Mouse (Mus musculus): ENCODE data around the gene Itih3. TPM values are rescaled to one million over a fixed set of nuclear protein-coding genes. Genes with fewer than 3 reads are reported as not detected.
A peak's percentile ranks its signal among the peaks of the same experiment; 100 is the strongest.

The Itih3 gene
- polyA plus RNA-seq, 1 experiment = 0.56 TPM

DNA sequence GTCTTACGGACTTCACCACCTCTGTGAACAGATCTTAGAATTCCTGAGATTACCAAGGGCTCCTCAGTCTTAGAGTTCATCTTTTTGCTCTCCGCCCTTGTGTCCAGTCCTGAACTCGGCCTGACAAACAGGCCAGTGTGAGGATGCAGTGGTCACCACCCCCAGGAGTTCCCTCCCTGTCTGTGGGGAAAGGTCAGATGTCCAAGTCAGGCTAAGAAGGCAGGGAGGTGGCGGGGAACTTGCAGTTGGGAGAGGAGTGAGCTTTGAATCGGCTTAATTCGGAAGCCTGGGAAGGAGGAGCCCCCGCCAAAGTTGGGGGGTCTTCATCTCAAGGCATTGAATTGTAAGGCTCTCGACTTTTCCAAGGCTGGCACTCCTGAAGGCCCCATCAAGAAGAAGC, 43.3 kb downstream of the Itih3 start:
- TF ChIP-seq CTCF (conservative IDR thresholded peaks at IDR 0.05; ENCODE audit: insufficient read depth, insufficient read length, low read depth, low read length) (no peak), POLR2A (IDR thresholded peaks at IDR 0.05; ENCODE audit: low read depth, low read length) (no peak)
- no peak for DNase-seq
- WGBS = 63% methylated on average over 8 of the region's 8 CpGs
- Histone ChIP-seq H3K4me3 (ENCODE audit: insufficient read depth, low read depth, low read length) (no peak overlapping the region), H3K4me1 (ENCODE audit: control insufficient read depth, insufficient read depth, low read length) (0 out of 2 replicates have a peak, but pooled peaks cover 7% of the 10 kb centered on the region), H3K36me3 (ENCODE audit: control insufficient read depth, insufficient read depth, low read length) (no peaks in the 10 kb centered on the region), H3K27ac (ENCODE audit: insufficient read depth, low read depth, low read length) (no peak overlapping the region), H3K27me3 (replicated peaks; ENCODE audit: control insufficient read depth, insufficient read depth, low read length) (no peaks in the 10 kb centered on the region)

DNA sequence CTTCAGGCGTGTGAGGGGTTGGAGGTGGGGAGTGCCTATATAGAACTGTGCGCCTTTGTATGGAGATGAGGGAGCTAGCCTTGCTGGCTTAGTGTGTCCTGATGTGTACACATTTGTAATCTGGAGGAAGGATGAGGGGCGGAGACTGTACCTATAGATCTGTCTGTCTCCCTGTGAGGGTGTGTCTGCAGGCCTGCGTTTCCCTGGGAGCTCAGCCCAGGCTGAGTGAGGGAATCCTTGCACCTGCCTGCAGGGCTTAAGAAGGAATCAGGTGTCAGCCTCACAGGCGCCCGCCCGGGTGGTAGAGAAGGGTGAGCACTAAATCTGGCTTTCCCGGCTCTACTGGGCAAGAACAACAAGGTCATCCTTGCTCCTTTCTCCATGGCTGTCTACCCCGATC, 43.8 kb downstream of the Itih3 start:
- no peak overlapping the region for H3K27ac ChIP-seq (ENCODE audit: insufficient read depth, low read depth, low read length)
- no peak overlapping the region; the same call in 1 of the 2 replicates for H3K4me3 ChIP-seq (ENCODE audit: insufficient read depth, low read depth, low read length)
- no peaks in the 10 kb centered on the region for H3K27me3 ChIP-seq (replicated peaks; ENCODE audit: control insufficient read depth, insufficient read depth, low read length)
- 71% methylated on average over 9 of the region's 9 CpGs for WGBS
- no peak for DNase-seq
- H3K4me1 ChIP-seq (ENCODE audit: control insufficient read depth, insufficient read depth, low read length) = 0 out of 2 replicates have a peak, but pooled peaks cover 8% of the 10 kb centered on the region
- no peak for TF ChIP-seq POLR2A (IDR thresholded peaks at IDR 0.05; ENCODE audit: low read depth, low read length)
- no peak for TF ChIP-seq CTCF (conservative IDR thresholded peaks at IDR 0.05; ENCODE audit: insufficient read depth, insufficient read length, low read depth, low read length)
- H3K36me3 ChIP-seq (ENCODE audit: control insufficient read depth, insufficient read depth, low read length) = no peaks in the 10 kb centered on the region

DNA sequence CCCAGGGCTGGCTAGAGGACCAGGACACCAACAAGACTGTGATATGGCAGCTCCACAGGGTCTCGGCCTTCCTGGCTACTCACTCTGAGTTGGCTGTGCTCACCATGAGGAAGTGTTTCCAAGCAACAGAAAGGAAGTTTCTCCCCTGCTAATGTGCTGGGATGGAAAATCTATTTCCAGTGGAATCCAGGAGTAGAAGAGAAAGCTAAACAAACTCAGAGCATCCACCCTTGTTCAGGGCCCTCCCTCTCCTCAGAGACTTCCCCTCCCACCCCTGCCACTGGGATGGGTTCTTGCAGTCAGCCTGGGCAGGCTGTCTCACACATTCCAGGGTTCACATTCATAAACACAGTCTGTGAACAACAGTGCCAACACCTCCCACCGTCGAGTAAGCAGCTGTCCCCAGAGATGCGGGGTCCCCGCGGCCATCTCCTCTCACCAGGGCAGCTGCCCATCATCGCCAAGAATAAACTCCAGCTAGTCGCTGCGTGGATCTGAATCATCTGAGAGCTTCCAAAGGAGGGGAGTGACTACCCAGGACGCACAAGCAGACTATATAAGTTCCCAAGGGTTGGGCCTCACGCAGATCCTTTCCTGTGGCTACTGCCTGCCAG, 44.5 kb downstream of the Itih3 start, which contains the start of gene Mustn1:
TSS of gene Mustn1 (plus strand) at position 243 of the 614 bp plus-strand sequence.
- Histone ChIP-seq H3K27ac (ENCODE audit: insufficient read depth, low read depth, low read length) (0 out of 2 replicates have a peak within 1 kb of the TSS, but pooled peaks have one; percentile 6), H3K36me3 (ENCODE audit: control insufficient read depth, insufficient read depth, low read length) (no peaks in the 10 kb centered on the region), H3K4me3 (ENCODE audit: insufficient read depth, low read depth, low read length) (no peak within 1 kb of the TSS; the same call in 1 of the 2 replicates), H3K4me1 (ENCODE audit: control insufficient read depth, insufficient read depth, low read length) (0 out of 2 replicates have a peak, but pooled peaks cover 8% of the 10 kb centered on the region), H3K27me3 (replicated peaks; ENCODE audit: control insufficient read depth, insufficient read depth, low read length) (no peaks in the 10 kb centered on the region)
- peak; percentile 35 for DNase-seq
- 59% methylated on average over 11 of the region's 11 CpGs for WGBS
- TF ChIP-seq POLR2A (IDR thresholded peaks at IDR 0.05; ENCODE audit: low read depth, low read length) (no peak), CTCF (conservative IDR thresholded peaks at IDR 0.05; ENCODE audit: insufficient read depth, insufficient read length, low read depth, low read length) (no peak)

- Histone ChIP-seq H3K27ac (ENCODE audit: insufficient read depth, low read depth, low read length) (no peak overlapping the region), H3K36me3 (ENCODE audit: control insufficient read depth, insufficient read depth, low read length) (no peaks in the 10 kb centered on the region), H3K4me3 (ENCODE audit: insufficient read depth, low read depth, low read length) (no peak overlapping the region), H3K4me1 (ENCODE audit: control insufficient read depth, insufficient read depth, low read length) (0 out of 2 replicates have a peak, but pooled peaks cover 8% of the 10 kb centered on the region), H3K27me3 (replicated peaks; ENCODE audit: control insufficient read depth, insufficient read depth, low read length) (no peaks in the 10 kb centered on the region)
- WGBS = 98% methylated on average over 3 of the region's 3 CpGs
- DNase-seq = no peak
- no peak for TF ChIP-seq CTCF (conservative IDR thresholded peaks at IDR 0.05; ENCODE audit: insufficient read depth, insufficient read length, low read depth, low read length)
- TF ChIP-seq POLR2A (IDR thresholded peaks at IDR 0.05; ENCODE audit: low read depth, low read length) = no peak
These were observed 45.7 kb downstream of the Itih3 start for GRCm38 (mm10) chr14:30877827-30878226.

GRCm38 (mm10) chr14:30876451-30876850, 47.1 kb downstream of the Itih3 start:
- no peak for DNase-seq
- no peaks in the 10 kb centered on the region for H3K27me3 ChIP-seq (replicated peaks; ENCODE audit: control insufficient read depth, insufficient read depth, low read length)
- TF ChIP-seq POLR2A (IDR thresholded peaks at IDR 0.05; ENCODE audit: low read depth, low read length) (no peak), CTCF (conservative IDR thresholded peaks at IDR 0.05; ENCODE audit: insufficient read depth, insufficient read length, low read depth, low read length) (no peak)
- no peaks in the 10 kb centered on the region for H3K36me3 ChIP-seq (ENCODE audit: control insufficient read depth, insufficient read depth, low read length)
- H3K4me3 ChIP-seq (ENCODE audit: insufficient read depth, low read depth, low read length) = no peak overlapping the region
- H3K27ac ChIP-seq (ENCODE audit: insufficient read depth, low read depth, low read length) = no peak overlapping the region
- H3K4me1 ChIP-seq (ENCODE audit: control insufficient read depth, insufficient read depth, low read length) = 0 out of 2 replicates have a peak, but pooled peaks cover 8% of the 10 kb centered on the region
- WGBS = 76% methylated on average over 10 of the region's 10 CpGs

DNA sequence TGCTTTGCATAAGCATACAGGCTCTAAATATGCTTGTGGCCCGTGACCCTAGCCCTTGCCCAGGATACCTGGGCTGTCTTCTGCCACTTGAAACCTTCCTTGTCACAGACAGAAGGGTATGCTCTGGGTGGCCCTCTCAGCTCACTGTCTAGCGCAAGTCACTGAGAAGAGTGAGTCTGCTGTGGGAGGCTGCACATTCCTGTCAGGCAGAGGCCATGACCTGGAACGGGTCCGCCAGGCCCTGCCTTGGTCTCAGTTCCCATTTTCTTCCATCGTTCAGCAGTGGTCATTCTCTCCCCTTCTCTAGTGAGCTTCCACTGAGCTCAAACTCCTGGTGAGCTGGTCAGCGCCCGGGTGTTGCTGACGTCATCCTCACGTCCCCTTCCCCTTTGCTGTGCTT, 47.6 kb downstream of the Itih3 start:
- 0 out of 2 replicates have a peak, but pooled peaks cover 8% of the 10 kb centered on the region for H3K4me1 ChIP-seq (ENCODE audit: control insufficient read depth, insufficient read depth, low read length)
- H3K27ac ChIP-seq (ENCODE audit: insufficient read depth, low read depth, low read length) = 0 out of 2 replicates have a peak overlapping the region, but pooled peaks have one; percentile 22
- H3K36me3 ChIP-seq (ENCODE audit: control insufficient read depth, insufficient read depth, low read length) = no peaks in the 10 kb centered on the region
- peak; percentile 40 for DNase-seq
- H3K4me3 ChIP-seq (ENCODE audit: insufficient read depth, low read depth, low read length) = no peak overlapping the region
- TF ChIP-seq POLR2A (IDR thresholded peaks at IDR 0.05; ENCODE audit: low read depth, low read length) (no peak), CTCF (conservative IDR thresholded peaks at IDR 0.05; ENCODE audit: insufficient read depth, insufficient read length, low read depth, low read length) (no peak)
- 43% methylated on average over 9 of the region's 9 CpGs for WGBS
- no peaks in the 10 kb centered on the region for H3K27me3 ChIP-seq (replicated peaks; ENCODE audit: control insufficient read depth, insufficient read depth, low read length)

- H3K4me1 ChIP-seq (ENCODE audit: control insufficient read depth, insufficient read depth, low read length) = 0 out of 2 replicates have a peak, but pooled peaks cover 8% of the 10 kb centered on the region
- 0 out of 2 replicates have a peak overlapping the region, but pooled peaks have one; percentile 22 for H3K27ac ChIP-seq (ENCODE audit: insufficient read depth, low read depth, low read length)
- no peaks in the 10 kb centered on the region for H3K27me3 ChIP-seq (replicated peaks; ENCODE audit: control insufficient read depth, insufficient read depth, low read length)
- no peak overlapping the region for H3K4me3 ChIP-seq (ENCODE audit: insufficient read depth, low read depth, low read length)
- TF ChIP-seq POLR2A (IDR thresholded peaks at IDR 0.05; ENCODE audit: low read depth, low read length) = no peak
- TF ChIP-seq CTCF (conservative IDR thresholded peaks at IDR 0.05; ENCODE audit: insufficient read depth, insufficient read length, low read depth, low read length) = no peak
- WGBS = 63% methylated on average over 12 of the region's 12 CpGs
- H3K36me3 ChIP-seq (ENCODE audit: control insufficient read depth, insufficient read depth, low read length) = no peaks in the 10 kb centered on the region
- DNase-seq = peak; percentile 33
These were observed 48.3 kb downstream of the Itih3 start for GRCm38 (mm10) chr14:30875130-30875865.
